Mouse (Mus musculus) hindbrain, embryonic 16.5 days (tissue): ENCODE measurements around the gene Mob3b. TPM values are rescaled to one million over a fixed set of nuclear protein-coding genes. Genes with fewer than 3 reads are reported as not detected.

Experiments
- ATAC-seq: fragments of 200-750 bp; cut with Nextera tagmentation; 2 replicates; pipeline ENCODE4 v1.8.0; 2017; ENCODE audit warnings: moderate TSS enrichment, moderate library complexity
- H3K27ac ChIP-seq: fragments of 300-500 bp; sonication (generic); 2 replicates; pipeline ENCODE4 v1.5.1; 2014; ENCODE audit warnings: low read depth, mild to moderate bottlenecking, control low read depth, low read length, moderate library complexity
- H3K27me3 ChIP-seq: fragments of 300-500 bp; sonication (generic); replicated peaks from 2 replicates; pipeline ENCODE4 v1.6.1; 2014; ENCODE audit warnings: low read length; ENCODE audit not compliant: control insufficient read depth, insufficient read depth
- H3K36me3 ChIP-seq: fragments of 300-500 bp; sonication (generic); 2 replicates; pipeline ENCODE4 v1.6.1; 2014; ENCODE audit warnings: mild to moderate bottlenecking, low read length, moderate library complexity, mixed read lengths; ENCODE audit not compliant: control insufficient read depth, insufficient read depth
- H3K4me1 ChIP-seq: fragments of 300-500 bp; sonication (generic); 2 replicates; pipeline ENCODE4 v1.6.1; 2014; ENCODE audit warnings: low read depth, low read length; ENCODE audit not compliant: control insufficient read depth, insufficient read depth
- H3K4me2 ChIP-seq: fragments of 300-500 bp; sonication (generic); 2 replicates; pipeline ENCODE4 v1.6.1; 2014; ENCODE audit warnings: mild to moderate bottlenecking, low read length, control low read depth, moderate library complexity
- H3K4me3 ChIP-seq: fragments of 300-500 bp; sonication (generic); 2 replicates; pipeline ENCODE4 v1.5.1; 2014; ENCODE audit warnings: mild to moderate bottlenecking, low read length, control low read depth, moderate library complexity
- H3K9ac ChIP-seq: fragments of 300-500 bp; sonication (generic); 2 replicates; pipeline ENCODE4 v1.6.1; 2014; ENCODE audit warnings: low read depth, mild to moderate bottlenecking, control low read depth, low read length, moderate library complexity
- H3K9me3 ChIP-seq: fragments of 300-500 bp; sonication (generic); 2 replicates; pipeline ENCODE4 v1.6.1; 2014; ENCODE audit warnings: mild to moderate bottlenecking, low read length, moderate library complexity; ENCODE audit not compliant: control insufficient read depth
- WGBS: fragments of 180-500 bp; shearing (Covaris S2); extraction: QIAGEN DNeasy Blood & Tissue Kit; methylation state at CpG from one replicate; pipeline ENCODE4 v1.1.7; 2014; 5-methylcytosine and 5-hydroxymethylcytosine counted together
- polyA plus RNA-seq: library from polyadenylated mRNA; unstranded; fragments of >200 nt; fragmentation: Nextera tagmentation; extraction: Ambion mirVana; gene quantifications from 2 replicates; pipeline ENCODE4 v1.2.1, GENCODE M21; 2015

Mob3b gene
- polyA plus RNA-seq, 1 experiment from 2014 or later: 3.9 TPM

- H3K9me3 ChIP-seq: no peaks in the 10 kb centered on the region
- no peak overlapping the region for H3K9ac ChIP-seq
- no peak overlapping the region for H3K4me3 ChIP-seq
- WGBS: 90% methylated on average over 2 of the region's 2 CpGs
- H3K4me1 ChIP-seq: no peaks in the 10 kb centered on the region
- H3K4me2 ChIP-seq: no peak overlapping the region
- H3K27ac ChIP-seq: no peak overlapping the region
- no peak for ATAC-seq
- no peaks in the 10 kb centered on the region for H3K36me3 ChIP-seq
- H3K27me3 ChIP-seq: no peaks in the 10 kb centered on the region
Observed at GRCm38 (mm10) chr4:35175566-35175965, 18.3 kb upstream of the Mob3b start.

- Histone ChIP-seq H3K9ac (no peak overlapping the region), H3K36me3 (no peaks in the 10 kb centered on the region), H3K4me3 (no peak overlapping the region), H3K4me2 (no peak overlapping the region), H3K9me3 (no peaks in the 10 kb centered on the region), H3K27me3 (no peaks in the 10 kb centered on the region), H3K4me1 (no peaks in the 10 kb centered on the region), H3K27ac (no peak overlapping the region)
- WGBS: 82% methylated on average over 1 of the region's 1 CpGs
- no peak for ATAC-seq
Observed at GRCm38 (mm10) chr4:35173551-35173950, 16.3 kb upstream of the Mob3b start.

GRCm38 (mm10) chr4:35172471-35172870 lies 15.2 kb upstream of the Mob3b start:
- Histone ChIP-seq H3K27ac (no peak overlapping the region), H3K36me3 (no peaks in the 10 kb centered on the region), H3K27me3 (no peaks in the 10 kb centered on the region), H3K9me3 (no peaks in the 10 kb centered on the region), H3K9ac (no peak overlapping the region), H3K4me1 (no peaks in the 10 kb centered on the region), H3K4me3 (no peak overlapping the region), H3K4me2 (no peak overlapping the region)
- WGBS: 96% methylated on average over 2 of the region's 2 CpGs
- ATAC-seq: no peak

GRCm38 (mm10) chr4:35169571-35170125 lies 12.4 kb upstream of the Mob3b start:
- WGBS: 55% methylated on average over 13 of the region's 13 CpGs
- Histone ChIP-seq H3K4me1 (no peaks in the 10 kb centered on the region), H3K36me3 (no peaks in the 10 kb centered on the region), H3K4me3 (no peak overlapping the region), H3K27ac (no peak overlapping the region), H3K27me3 (no peaks in the 10 kb centered on the region), H3K4me2 (no peak overlapping the region), H3K9ac (no peak overlapping the region), H3K9me3 (no peaks in the 10 kb centered on the region)
- no peak for ATAC-seq

GRCm38 (mm10) chr4:35167855-35168254 lies 10.6 kb upstream of the Mob3b start:
- Histone ChIP-seq H3K4me2 (no peak overlapping the region), H3K27me3 (no peaks in the 10 kb centered on the region), H3K9me3 (no peaks in the 10 kb centered on the region), H3K4me3 (no peak overlapping the region), H3K9ac (no peak overlapping the region), H3K36me3 (no peaks in the 10 kb centered on the region), H3K27ac (no peak overlapping the region), H3K4me1 (no peaks in the 10 kb centered on the region)
- ATAC-seq: no peak
- WGBS: 78% methylated on average over 5 of the region's 5 CpGs

- 76% methylated on average over 3 of the region's 3 CpGs for WGBS
- no peak overlapping the region for H3K9ac ChIP-seq
- no peaks in the 10 kb centered on the region for H3K27me3 ChIP-seq
- H3K36me3 ChIP-seq: no peaks in the 10 kb centered on the region
- no peak overlapping the region for H3K4me3 ChIP-seq
- H3K4me1 ChIP-seq: no peaks in the 10 kb centered on the region
- H3K4me2 ChIP-seq: no peak overlapping the region
- H3K9me3 ChIP-seq: no peaks in the 10 kb centered on the region
- no peak overlapping the region for H3K27ac ChIP-seq
- no peak for ATAC-seq
Observed at GRCm38 (mm10) chr4:35165947-35166346, 8.7 kb upstream of the Mob3b start.

- Histone ChIP-seq H3K4me2 (no peak overlapping the region), H3K27ac (no peak overlapping the region), H3K9ac (no peak overlapping the region), H3K9me3 (no peaks in the 10 kb centered on the region), H3K4me3 (no peak overlapping the region), H3K36me3 (no peaks in the 10 kb centered on the region), H3K4me1 (no peaks in the 10 kb centered on the region), H3K27me3 (no peaks in the 10 kb centered on the region)
- ATAC-seq: no peak
- 93% methylated on average over 2 of the region's 2 CpGs for WGBS
Observed at GRCm38 (mm10) chr4:35165275-35165674, 8.0 kb upstream of the Mob3b start.

GRCm38 (mm10) chr4:35157815-35158214 lies 531 bp upstream of the Mob3b start:
- H3K4me1 ChIP-seq: peaks cover 11% of the 10 kb centered on the region
- 70% methylated on average over 11 of the region's 11 CpGs for WGBS
- H3K4me2 ChIP-seq: peak overlapping the region; percentile 95
- H3K36me3 ChIP-seq: no peaks in the 10 kb centered on the region
- no peak overlapping the region for H3K9ac ChIP-seq
- ATAC-seq: no peak
- H3K27ac ChIP-seq: no peak overlapping the region
- H3K4me3 ChIP-seq: no peak overlapping the region; the same call in 1 of the 2 replicates
- no peaks in the 10 kb centered on the region for H3K27me3 ChIP-seq
- H3K9me3 ChIP-seq: no peaks in the 10 kb centered on the region

GRCm38 (mm10) chr4:35156149-35156611 lies 1.1 kb downstream of the Mob3b start:
- Histone ChIP-seq H3K27me3 (no peaks in the 10 kb centered on the region), H3K9ac (peak overlapping the region; percentile 57), H3K9me3 (no peaks in the 10 kb centered on the region), H3K36me3 (no peaks in the 10 kb centered on the region), H3K4me2 (peak overlapping the region; percentile 95), H3K4me1 (peaks cover 11% of the 10 kb centered on the region), H3K27ac (peak overlapping the region; percentile 44; the same call in 1 of the 2 replicates), H3K4me3 (peak overlapping the region; percentile 53)
- peak; percentile 72 for ATAC-seq
- under 1% methylated on average over 26 of the region's 26 CpGs for WGBS
